Mouse (Mus musculus): Measurements from ENCODE around the gene Oog4. TPM values are rescaled to one million over a fixed set of nuclear protein-coding genes. Genes with fewer than 3 reads are reported as not detected.

The Oog4 gene
- polyA plus RNA-seq (2012; ENCODE audit: low replicate concordance) = not detected in 2 replicates

DNA sequence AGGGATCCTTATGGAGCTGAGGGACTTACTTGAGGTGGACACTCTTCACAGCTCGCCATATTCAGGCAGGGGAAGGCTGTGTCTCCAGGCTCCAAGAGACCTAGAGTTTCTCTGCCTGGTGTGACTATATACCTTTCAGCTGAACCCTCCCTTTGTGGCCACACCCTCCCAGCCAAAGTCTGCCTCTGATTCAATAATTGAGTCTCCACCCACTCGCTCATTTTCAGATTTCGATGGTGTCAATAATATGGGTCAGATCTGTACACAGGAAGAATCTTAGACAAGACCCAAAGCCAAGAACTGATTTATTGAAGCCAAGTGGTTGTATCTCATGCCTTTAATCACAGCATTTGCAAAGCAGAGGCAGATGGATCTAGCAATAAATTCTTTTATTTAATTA lies at the start of gene Oog4:
TSS of gene Oog4 (minus strand) at position 101 of the 400 bp plus-strand sequence.

DNA sequence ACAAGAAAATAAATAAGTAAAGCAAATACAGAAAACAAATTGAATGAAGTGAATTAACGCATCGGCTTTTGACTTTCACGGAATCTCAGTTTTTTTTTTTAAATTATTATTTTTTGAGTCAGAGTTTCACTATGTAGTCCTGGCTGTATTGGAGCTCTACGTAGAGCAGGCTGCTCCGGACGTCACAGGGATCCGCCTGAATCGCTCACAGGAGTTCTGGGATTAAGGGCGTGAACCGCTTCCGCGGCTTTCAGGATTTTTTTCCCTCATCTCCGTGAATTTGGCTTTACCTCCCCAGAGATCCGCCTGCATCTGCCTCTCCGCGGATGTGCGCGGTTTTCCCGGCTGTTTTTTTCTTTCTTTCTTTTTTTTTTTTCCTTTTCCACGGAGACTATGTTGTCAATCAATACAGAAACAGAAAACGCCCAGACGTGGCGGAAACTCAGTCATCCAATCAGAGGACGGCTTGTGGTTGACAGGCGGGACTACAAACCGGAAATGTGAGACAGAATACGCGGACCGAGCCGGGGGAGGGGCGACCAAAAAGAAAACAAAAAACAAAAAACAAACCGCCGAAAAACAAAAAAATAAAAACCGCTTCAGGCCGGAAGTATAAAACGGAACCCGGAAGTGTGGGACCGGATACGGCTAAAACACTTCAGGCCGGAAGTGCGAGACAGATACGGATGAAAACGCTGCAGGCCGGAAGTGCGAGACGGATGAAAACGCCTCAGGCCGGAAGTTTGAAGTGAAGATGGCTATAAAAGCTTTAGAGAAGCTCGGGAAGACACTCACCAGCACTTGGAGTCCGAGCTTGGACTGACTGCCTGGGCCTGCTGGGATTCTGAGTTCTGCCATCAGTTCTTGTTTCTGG lies 37.7 kb downstream of the Oog4 start, which contains the start of gene Pramef8:
TSS of gene Pramef8 (plus strand) at position 208 of the 874 bp plus-strand sequence.

DNA sequence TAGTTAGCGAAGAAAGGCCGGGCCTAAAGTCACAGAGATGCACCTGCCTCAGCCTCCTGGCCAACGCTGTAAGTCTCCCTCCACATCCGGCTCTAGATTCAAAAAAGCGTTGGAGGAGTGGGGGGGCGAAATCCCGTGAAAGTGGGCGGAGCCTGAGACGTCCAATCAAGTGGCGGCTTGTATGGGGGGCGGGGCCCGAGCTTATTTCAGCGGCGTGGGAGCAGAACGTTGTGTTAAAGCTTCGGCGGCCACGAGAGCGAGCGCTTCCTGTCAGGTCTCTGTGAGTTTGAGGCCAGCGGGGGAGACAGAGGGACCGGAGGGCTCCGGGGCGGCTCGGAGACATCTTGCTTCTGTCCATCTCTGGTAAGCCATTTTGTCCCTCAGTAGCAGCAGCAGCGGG lies 55.9 kb downstream of the Oog4 start, which contains the start of gene Pramel1:
TSS of gene Pramel1 (plus strand) at position 248 of the 400 bp plus-strand sequence.

Other genes with a start within 250 kb of the Oog4 start
- 20.1 and 27.0 TPM in 2 replicates for gene Prdm2, start 237.3 kb downstream of the Oog4 start, polyA plus RNA-seq (2012; ENCODE audit: low replicate concordance)
- not detected in 2 replicates for gene Pdpn, start 150.8 kb downstream of the Oog4 start, polyA plus RNA-seq (2012; ENCODE audit: low replicate concordance)
- gene Lrrc38, start 100.6 kb downstream of the Oog4 start, polyA plus RNA-seq (2012; ENCODE audit: low replicate concordance) = not detected in 2 replicates
- gene Pramel1, start 55.9 kb downstream of the Oog4 start, polyA plus RNA-seq (2012; ENCODE audit: low replicate concordance) = not detected in 2 replicates
- 1.0 and 1.9 TPM in 2 replicates for gene Pramef8, start 37.9 kb downstream of the Oog4 start, polyA plus RNA-seq (2012; ENCODE audit: low replicate concordance)
- gene Gm13043, start 61.0 kb upstream of the Oog4 start, polyA plus RNA-seq (2012; ENCODE audit: low replicate concordance) = not detected in 2 replicates
- gene Gm13040, start 85.6 kb upstream of the Oog4 start, polyA plus RNA-seq (2012; ENCODE audit: low replicate concordance) = not detected in 2 replicates
- gene BC080695, start 101.4 kb upstream of the Oog4 start, polyA plus RNA-seq (2012; ENCODE audit: low replicate concordance) = not detected in 2 replicates
- not detected in 2 replicates for gene Gm13057, start 101.4 kb upstream of the Oog4 start, polyA plus RNA-seq (2012; ENCODE audit: low replicate concordance)
- not detected in 2 replicates for gene Gm13083, start 164.7 kb upstream of the Oog4 start, polyA plus RNA-seq (2012; ENCODE audit: low replicate concordance)
- not detected in 2 replicates for gene Gm13088, start 206.9 kb upstream of the Oog4 start, polyA plus RNA-seq (2012; ENCODE audit: low replicate concordance)

All from hematopoietic multipotent progenitor cell, adult 10-12 weeks (in vitro differentiated cells).